Mouse (Mus musculus) E14TG2a.4 (cell line): ENCODE results near the gene Cox4i1.
A peak's percentile ranks its signal among the peaks of the same experiment; 100 is the strongest.

Experiments
- H3K27me3 ChIP-seq: 2 replicates; pipeline ENCODE4 v1.6.1; 2014; ENCODE audit warnings: low read length, control low read depth; ENCODE audit not compliant: insufficient read depth
- H3K36me3 ChIP-seq: 2 replicates; pipeline ENCODE4 v1.6.1; 2014; ENCODE audit warnings: low read length, control low read depth; ENCODE audit not compliant: insufficient read depth
- H3K4me1 ChIP-seq: replicated peaks from 2 replicates; pipeline ENCODE4 v1.6.1; 2014; ENCODE audit warnings: low read depth, low read length, control low read depth
- H3K4me3 ChIP-seq: replicated peaks from 2 replicates; pipeline ENCODE4 v1.5.1; 2014; ENCODE audit warnings: mild to moderate bottlenecking, low read length
- H3K9me3 ChIP-seq: 2 replicates; pipeline ENCODE4 v1.6.1; 2014; ENCODE audit warnings: low read length, control low read depth
- CTCF ChIP-seq: conservative IDR thresholded peaks from 2 replicates; pipeline ENCODE4 v1.5.1; 2014; ENCODE audit warnings: low read length
- NANOG ChIP-seq: IDR thresholded peaks from 2 replicates; pipeline ENCODE4 v1.6.1; 2014; ENCODE audit warnings: borderline replicate concordance, low read length, mixed read lengths
- POU5F1 ChIP-seq: IDR thresholded peaks from 2 replicates; pipeline ENCODE4 v1.6.1; 2014; ENCODE audit warnings: low read length, borderline replicate concordance

Cox4i1 gene

GRCm38 (mm10) chr8:120706193-120706592 lies 38.2 kb downstream of the Cox4i1 start:
- peaks cover 23% of the 10 kb centered on the region for H3K4me1 ChIP-seq
- H3K4me3 ChIP-seq = no peak overlapping the region
- peaks cover 42% of the 10 kb centered on the region for H3K27me3 ChIP-seq
- no peaks in the 10 kb centered on the region for H3K36me3 ChIP-seq
- TF ChIP-seq NANOG (no peak), POU5F1 (no peak), CTCF (no peak)
- no peaks in the 10 kb centered on the region for H3K9me3 ChIP-seq

GRCm38 (mm10) chr8:120709176-120709575 lies 41.2 kb downstream of the Cox4i1 start:
- H3K4me3 ChIP-seq = no peak overlapping the region
- peaks cover 21% of the 10 kb centered on the region for H3K27me3 ChIP-seq
- peaks cover 14% of the 10 kb centered on the region for H3K4me1 ChIP-seq
- H3K36me3 ChIP-seq = no peaks in the 10 kb centered on the region
- no peaks in the 10 kb centered on the region for H3K9me3 ChIP-seq
- no peak for TF ChIP-seq NANOG
- TF ChIP-seq POU5F1 = no peak

GRCm38 (mm10) chr8:120715200-120715599 lies 47.2 kb downstream of the Cox4i1 start:
- no peak overlapping the region for H3K4me3 ChIP-seq
- H3K4me1 ChIP-seq = no peaks in the 10 kb centered on the region
- peaks cover 4% of the 10 kb centered on the region; the same call in 1 of the 2 replicates for H3K27me3 ChIP-seq
- TF ChIP-seq CTCF (no peak), POU5F1 (no peak), NANOG (no peak)
- H3K9me3 ChIP-seq = no peaks in the 10 kb centered on the region
- no peaks in the 10 kb centered on the region for H3K36me3 ChIP-seq

- H3K27me3 ChIP-seq = peaks cover 10% of the 10 kb centered on the region
- TF ChIP-seq POU5F1 = no peak
- TF ChIP-seq NANOG = no peak
- no peak for TF ChIP-seq CTCF
- no peaks in the 10 kb centered on the region for H3K36me3 ChIP-seq
- H3K9me3 ChIP-seq = no peaks in the 10 kb centered on the region
- no peaks in the 10 kb centered on the region for H3K4me1 ChIP-seq
- H3K4me3 ChIP-seq = no peak overlapping the region
Observed at GRCm38 (mm10) chr8:120715996-120716680, 48.1 kb downstream of the Cox4i1 start.

- H3K9me3 ChIP-seq = no peaks in the 10 kb centered on the region
- H3K4me1 ChIP-seq = no peaks in the 10 kb centered on the region
- H3K4me3 ChIP-seq = no peak overlapping the region
- H3K27me3 ChIP-seq = peaks cover 13% of the 10 kb centered on the region
- TF ChIP-seq NANOG = no peak
- H3K36me3 ChIP-seq = no peaks in the 10 kb centered on the region
Observed at GRCm38 (mm10) chr8:120719586-120720236, 51.7 kb downstream of the Cox4i1 start.

- no peak overlapping the region for H3K4me3 ChIP-seq
- no peaks in the 10 kb centered on the region for H3K36me3 ChIP-seq
- H3K4me1 ChIP-seq = 0 out of 2 replicates have a peak, but pooled peaks cover 6% of the 10 kb centered on the region
- H3K9me3 ChIP-seq = no peaks in the 10 kb centered on the region
- peak; percentile 75 for TF ChIP-seq CTCF
- no peak for TF ChIP-seq NANOG
- peaks cover 18% of the 10 kb centered on the region for H3K27me3 ChIP-seq
Observed at GRCm38 (mm10) chr8:120723025-120723424, 55.0 kb downstream of the Cox4i1 start.
